Mouse (Mus musculus) stomach, embryonic 14.5 days (tissue): ENCODE data around the gene Senp1. TPM values are rescaled to one million over a fixed set of nuclear protein-coding genes. Genes with fewer than 3 reads are reported as not detected.

Experiments used
- ATAC-seq: fragments of 200-750 bp; cut with Nextera tagmentation; 2 replicates; pipeline ENCODE4 v1.8.0; 2017; ENCODE audit warnings: low read depth, moderate TSS enrichment; ENCODE audit not compliant: insufficient number of reproducible peaks, insufficient read depth, low FRiP score
- H3K27ac ChIP-seq: fragments of 300-500 bp; sonication (generic); 2 replicates; pipeline ENCODE4 v1.5.1; 2014; ENCODE audit warnings: mild to moderate bottlenecking, low read length, moderate library complexity, mixed read lengths
- H3K27me3 ChIP-seq: fragments of 300-500 bp; sonication (generic); 2 replicates; pipeline ENCODE4 v1.6.1; 2014; ENCODE audit warnings: low read length, control low read depth, mixed read lengths; ENCODE audit not compliant: control insufficient read depth, insufficient read depth
- H3K36me3 ChIP-seq: fragments of 300-500 bp; sonication (generic); 2 replicates; pipeline ENCODE4 v1.6.1; 2014; ENCODE audit warnings: mild to moderate bottlenecking, control low read depth, low read length, moderate library complexity, mixed read lengths; ENCODE audit not compliant: control insufficient read depth, insufficient read depth
- H3K4me1 ChIP-seq: fragments of 300-500 bp; sonication (generic); 2 replicates; pipeline ENCODE4 v1.6.1; 2014; ENCODE audit warnings: low read length, control low read depth, mixed read lengths; ENCODE audit not compliant: control insufficient read depth, insufficient read depth
- H3K4me2 ChIP-seq: fragments of 300-500 bp; sonication (generic); replicated peaks from 2 replicates; pipeline ENCODE4 v1.6.1; 2014; ENCODE audit warnings: low read depth, low read length, control low read depth
- H3K4me3 ChIP-seq: fragments of 300-500 bp; sonication (generic); 2 replicates; pipeline ENCODE4 v1.5.1; 2014; ENCODE audit warnings: low read depth, low read length, control low read depth
- H3K9ac ChIP-seq: fragments of 300-500 bp; sonication (generic); replicated peaks from 2 replicates; pipeline ENCODE4 v1.6.1; 2014; ENCODE audit warnings: low read depth, mild to moderate bottlenecking, control low read depth, low read length, moderate library complexity, mixed read lengths
- H3K9me3 ChIP-seq: fragments of 300-500 bp; sonication (generic); 2 replicates; pipeline ENCODE4 v1.6.1; 2016; ENCODE audit warnings: low read depth, low read length, control low read depth; ENCODE audit not compliant: control insufficient read depth
- WGBS: fragments of 180-500 bp; shearing (Covaris S2); extraction: QIAGEN DNeasy Blood & Tissue Kit; methylation state at CpG from one replicate; pipeline ENCODE4 v1.1.7; 2014; 5-methylcytosine and 5-hydroxymethylcytosine counted together
- polyA plus RNA-seq: library from polyadenylated mRNA; unstranded; fragments of >200 nt; fragmentation: Nextera tagmentation; extraction: Ambion mirVana; gene quantifications from 2 replicates; pipeline ENCODE4 v1.2.1, GENCODE M21; 2014

Senp1 gene
- polyA plus RNA-seq, 1 experiment from 2014 or later: 35.5 TPM

- Histone ChIP-seq H3K9ac (no peak overlapping the region), H3K4me1 (no peaks in the 10 kb centered on the region), H3K4me3 (no peak overlapping the region), H3K27me3 (no peaks in the 10 kb centered on the region), H3K36me3 (peaks cover 58% of the 10 kb centered on the region), H3K27ac (no peak overlapping the region), H3K9me3 (no peaks in the 10 kb centered on the region), H3K4me2 (no peak overlapping the region)
- 32% methylated on average over 5 of the region's 5 CpGs for WGBS
- no peak for ATAC-seq
Measured at GRCm38 (mm10) chr15:98055246-98055645, 38.3 kb downstream of the Senp1 start.

- H3K4me3 ChIP-seq: no peak overlapping the region
- H3K27me3 ChIP-seq: no peaks in the 10 kb centered on the region
- H3K36me3 ChIP-seq: peaks cover 58% of the 10 kb centered on the region
- H3K4me1 ChIP-seq: no peaks in the 10 kb centered on the region
- no peak for ATAC-seq
- H3K9me3 ChIP-seq: no peaks in the 10 kb centered on the region
- no peak overlapping the region for H3K27ac ChIP-seq
- 89% methylated on average over 5 of the region's 5 CpGs for WGBS
- no peak overlapping the region for H3K9ac ChIP-seq
- no peak overlapping the region for H3K4me2 ChIP-seq
Measured at GRCm38 (mm10) chr15:98051685-98052084, 41.9 kb downstream of the Senp1 start.

GRCm38 (mm10) chr15:98048918-98049700 is 44.4 kb downstream of the Senp1 start:
- Histone ChIP-seq H3K36me3 (peaks cover 63% of the 10 kb centered on the region), H3K4me1 (no peaks in the 10 kb centered on the region), H3K27ac (no peak overlapping the region), H3K27me3 (no peaks in the 10 kb centered on the region), H3K4me2 (no peak overlapping the region), H3K9me3 (no peaks in the 10 kb centered on the region; the same call in 1 of the 2 replicates), H3K4me3 (no peak overlapping the region), H3K9ac (no peak overlapping the region)
- WGBS: 90% methylated on average over 13 of the region's 13 CpGs
- no peak for ATAC-seq

- Histone ChIP-seq H3K4me3 (no peak overlapping the region), H3K9me3 (no peaks in the 10 kb centered on the region; the same call in 1 of the 2 replicates), H3K4me1 (no peaks in the 10 kb centered on the region), H3K9ac (no peak overlapping the region), H3K27ac (no peak overlapping the region), H3K4me2 (no peak overlapping the region), H3K27me3 (no peaks in the 10 kb centered on the region), H3K36me3 (peaks cover 72% of the 10 kb centered on the region)
- no peak for ATAC-seq
- WGBS: 94% methylated on average over 5 of the region's 5 CpGs
Measured at GRCm38 (mm10) chr15:98044387-98044786, 49.2 kb downstream of the Senp1 start.

GRCm38 (mm10) chr15:98043967-98044366 is 49.6 kb downstream of the Senp1 start:
- Histone ChIP-seq H3K4me3 (no peak overlapping the region), H3K4me2 (no peak overlapping the region), H3K27me3 (no peaks in the 10 kb centered on the region), H3K9me3 (no peaks in the 10 kb centered on the region; the same call in 1 of the 2 replicates), H3K9ac (no peak overlapping the region), H3K27ac (no peak overlapping the region), H3K4me1 (no peaks in the 10 kb centered on the region), H3K36me3 (peaks cover 74% of the 10 kb centered on the region)
- ATAC-seq: no peak
- WGBS: 96% methylated on average over 6 of the region's 6 CpGs

- no peak overlapping the region for H3K27ac ChIP-seq
- ATAC-seq: no peak
- no peak overlapping the region for H3K9ac ChIP-seq
- 88% methylated on average over 12 of the region's 12 CpGs for WGBS
- no peaks in the 10 kb centered on the region; the same call in 1 of the 2 replicates for H3K9me3 ChIP-seq
- no peak overlapping the region for H3K4me3 ChIP-seq
- no peaks in the 10 kb centered on the region for H3K4me1 ChIP-seq
- no peak overlapping the region for H3K4me2 ChIP-seq
- no peaks in the 10 kb centered on the region for H3K27me3 ChIP-seq
- H3K36me3 ChIP-seq: peaks cover 68% of the 10 kb centered on the region
Measured at GRCm38 (mm10) chr15:98042508-98042907, 51.0 kb downstream of the Senp1 start.

- ATAC-seq: no peak
- 92% methylated on average over 10 of the region's 10 CpGs for WGBS
- peaks cover 53% of the 10 kb centered on the region for H3K36me3 ChIP-seq
Measured at GRCm38 (mm10) chr15:98039682-98040081, 53.9 kb downstream of the Senp1 start.

GRCm38 (mm10) chr15:98036578-98036977 is 57.0 kb downstream of the Senp1 start:
- Histone ChIP-seq H3K27ac (no peak overlapping the region), H3K9ac (no peak overlapping the region), H3K4me2 (no peak overlapping the region), H3K36me3 (peaks cover 28% of the 10 kb centered on the region; the same call in 1 of the 2 replicates), H3K4me3 (no peak overlapping the region), H3K9me3 (no peaks in the 10 kb centered on the region), H3K4me1 (no peaks in the 10 kb centered on the region), H3K27me3 (no peaks in the 10 kb centered on the region)
- ATAC-seq: no peak
- 96% methylated on average over 5 of the region's 5 CpGs for WGBS

More at GRCm38 (mm10) chr15:98039682-98040081, 53.9 kb downstream of the Senp1 start:
- Histone ChIP-seq H3K4me1 (no peaks in the 10 kb centered on the region), H3K4me2 (no peak overlapping the region), H3K9me3 (no peaks in the 10 kb centered on the region; the same call in 1 of the 2 replicates), H3K27ac (no peak overlapping the region), H3K27me3 (no peaks in the 10 kb centered on the region), H3K4me3 (no peak overlapping the region), H3K9ac (no peak overlapping the region)
